Mouse (Mus musculus) neural tube, embryonic 14.5 days (tissue): ENCODE results near the gene Kcnh1. TPM values are rescaled to one million over a fixed set of nuclear protein-coding genes. Genes with fewer than 3 reads are reported as not detected.

Experiments
- ATAC-seq: fragments of 200-750 bp; cut with Nextera tagmentation; 2 replicates; pipeline ENCODE4 v1.8.0; 2017; ENCODE audit warnings: low read depth, mild to moderate bottlenecking, moderate TSS enrichment, moderate library complexity
- H3K27ac ChIP-seq: fragments of 300-500 bp; sonication (generic); 2 replicates; pipeline ENCODE4 v1.5.1; 2014; ENCODE audit warnings: low read depth, mild to moderate bottlenecking, control low read depth, low read length, moderate library complexity, mixed read lengths
- H3K27me3 ChIP-seq: fragments of 300-500 bp; sonication (generic); 2 replicates; pipeline ENCODE4 v1.6.1; 2014; ENCODE audit warnings: low read length; ENCODE audit not compliant: control insufficient read depth, insufficient read depth
- H3K36me3 ChIP-seq: fragments of 300-500 bp; sonication (generic); 2 replicates; pipeline ENCODE4 v1.6.1; 2014; ENCODE audit warnings: low read length, mixed read lengths; ENCODE audit not compliant: control insufficient read depth, insufficient read depth
- H3K4me1 ChIP-seq: fragments of 300-500 bp; sonication (generic); 2 replicates; pipeline ENCODE4 v1.6.1; 2014; ENCODE audit warnings: low read length; ENCODE audit not compliant: control insufficient read depth, insufficient read depth
- H3K4me2 ChIP-seq: fragments of 300-500 bp; sonication (generic); 2 replicates; pipeline ENCODE4 v1.6.1; 2014; ENCODE audit warnings: mild to moderate bottlenecking, low read depth, low read length, control low read depth
- H3K4me3 ChIP-seq: fragments of 300-500 bp; sonication (generic); 2 replicates; pipeline ENCODE4 v1.5.1; 2014; ENCODE audit warnings: low read depth, low read length, control low read depth, mixed read lengths
- H3K9ac ChIP-seq: fragments of 300-500 bp; sonication (generic); replicated peaks from 2 replicates; pipeline ENCODE4 v1.6.1; 2014; ENCODE audit warnings: low read depth, mild to moderate bottlenecking, control low read depth, low read length, mixed read lengths
- H3K9me3 ChIP-seq: fragments of 300-500 bp; sonication (generic); 2 replicates; pipeline ENCODE4 v1.6.1; 2016; ENCODE audit warnings: low read length; ENCODE audit not compliant: control insufficient read depth
- WGBS: fragments of 180-500 bp; shearing (Covaris S2); extraction: QIAGEN DNeasy Blood & Tissue Kit; methylation state at CpG from one replicate; pipeline ENCODE4 v1.1.7; 2014; 5-methylcytosine and 5-hydroxymethylcytosine counted together
- polyA plus RNA-seq: library from polyadenylated mRNA; unstranded; fragments of >200 nt; fragmentation: Nextera tagmentation; extraction: Ambion mirVana; gene quantifications from 2 replicates; pipeline ENCODE4 v1.2.1, GENCODE M21; 2014

The Kcnh1 gene
- polyA plus RNA-seq, 1 experiment from 2014 or later = 3.1 TPM

DNA sequence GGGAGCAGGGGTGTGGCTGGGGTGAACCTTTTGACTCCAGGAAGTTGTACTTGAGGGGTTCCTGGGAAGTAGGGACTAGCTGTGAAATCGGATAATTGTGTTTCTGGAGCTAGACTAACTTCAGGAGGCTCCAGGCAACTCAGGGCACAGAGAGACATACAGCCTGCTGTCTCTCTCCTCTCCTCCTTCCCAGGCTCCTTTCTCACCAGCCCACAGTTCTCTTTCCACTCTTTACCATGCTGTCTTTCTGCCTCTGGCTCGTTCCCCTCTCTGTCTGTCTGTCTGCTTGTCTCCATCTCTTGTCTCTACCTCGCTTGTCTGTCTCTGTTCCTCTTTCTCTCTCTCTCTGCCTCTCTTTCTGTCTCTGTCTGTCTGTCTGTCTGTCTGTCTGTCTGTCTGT, 94.4 kb downstream of the Kcnh1 start:
- Histone ChIP-seq H3K27ac (no peak overlapping the region), H3K4me1 (no peaks in the 10 kb centered on the region), H3K4me2 (no peak overlapping the region), H3K27me3 (no peaks in the 10 kb centered on the region), H3K36me3 (no peaks in the 10 kb centered on the region), H3K9me3 (no peaks in the 10 kb centered on the region), H3K4me3 (no peak overlapping the region), H3K9ac (no peak overlapping the region)
- ATAC-seq = no peak
- WGBS = 78% methylated on average over 3 of the region's 3 CpGs

DNA sequence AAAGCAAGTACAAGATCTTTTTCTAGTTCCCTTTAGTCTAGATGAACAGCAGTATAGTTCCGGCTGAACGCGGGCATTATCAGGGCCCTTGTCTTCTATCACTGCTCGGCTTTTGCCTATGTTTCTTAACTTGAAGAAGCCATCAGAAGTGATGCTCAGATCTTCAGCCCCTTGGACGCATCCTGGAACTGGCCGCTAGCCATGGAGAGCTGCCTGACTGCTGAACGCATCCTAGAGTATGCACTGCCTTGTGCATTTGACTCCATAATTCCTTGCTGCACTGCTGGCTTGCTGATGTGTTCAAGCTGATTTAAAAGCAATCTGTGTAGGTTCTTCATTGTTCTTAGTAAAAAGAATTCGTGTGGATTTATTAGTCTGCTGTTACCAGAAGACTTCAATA, 97.9 kb downstream of the Kcnh1 start:
- Histone ChIP-seq H3K27me3 (no peaks in the 10 kb centered on the region), H3K4me1 (no peaks in the 10 kb centered on the region), H3K36me3 (no peaks in the 10 kb centered on the region), H3K4me3 (no peak overlapping the region), H3K9ac (no peak overlapping the region), H3K27ac (no peak overlapping the region), H3K4me2 (no peak overlapping the region), H3K9me3 (no peaks in the 10 kb centered on the region)
- ATAC-seq = no peak
- 84% methylated on average over 8 of the region's 8 CpGs for WGBS

DNA sequence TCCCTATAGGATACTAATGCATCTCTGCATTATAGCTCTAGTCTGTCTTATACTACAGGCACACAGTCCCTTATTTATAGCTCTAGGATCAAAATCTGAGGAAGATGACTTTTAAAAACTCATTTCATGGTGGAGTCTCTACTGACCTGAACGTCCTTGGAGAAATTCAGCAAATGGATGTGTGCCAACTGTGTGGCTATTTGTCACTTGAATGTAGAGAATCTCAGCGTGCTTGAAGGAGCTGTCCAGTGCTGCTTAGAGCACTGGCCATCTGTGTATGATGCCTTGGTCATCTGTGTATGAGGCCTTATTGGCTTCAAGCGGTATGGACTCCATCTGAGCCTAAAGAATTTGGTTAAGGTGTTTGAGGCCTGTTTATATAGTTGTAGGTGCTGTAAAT, 100.7 kb downstream of the Kcnh1 start:
- no peaks in the 10 kb centered on the region for H3K4me1 ChIP-seq
- no peaks in the 10 kb centered on the region for H3K9me3 ChIP-seq
- H3K27ac ChIP-seq = peak overlapping the region; percentile 34; the same call in 1 of the 2 replicates
- no peak for ATAC-seq
- no peak overlapping the region for H3K9ac ChIP-seq
- no peaks in the 10 kb centered on the region for H3K27me3 ChIP-seq
- 67% methylated on average over 3 of the region's 3 CpGs for WGBS
- H3K36me3 ChIP-seq = no peaks in the 10 kb centered on the region
- H3K4me3 ChIP-seq = no peak overlapping the region
- no peak overlapping the region for H3K4me2 ChIP-seq

DNA sequence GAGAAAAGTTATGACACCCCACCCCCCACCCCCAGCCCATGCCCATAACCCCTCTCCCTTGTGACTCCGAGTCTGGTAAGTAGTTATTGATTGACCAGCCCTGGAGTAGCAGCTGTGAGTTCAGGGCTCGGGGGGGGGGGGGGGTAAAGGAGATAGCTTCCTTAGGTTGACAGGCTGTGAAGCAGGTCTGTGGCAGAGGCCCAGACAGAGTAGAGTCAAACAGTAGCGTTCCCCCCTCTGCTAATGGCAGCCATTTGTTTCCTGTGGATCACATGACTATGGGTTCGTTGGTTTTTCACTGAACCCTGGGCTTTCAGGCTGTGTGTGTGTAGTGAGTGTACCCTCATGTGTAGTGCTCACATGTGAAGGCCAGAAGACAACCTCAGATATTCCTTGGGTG, 102.8 kb downstream of the Kcnh1 start:
- Histone ChIP-seq H3K9me3 (no peaks in the 10 kb centered on the region), H3K4me1 (no peaks in the 10 kb centered on the region), H3K27me3 (no peaks in the 10 kb centered on the region), H3K9ac (no peak overlapping the region), H3K36me3 (no peaks in the 10 kb centered on the region), H3K4me2 (no peak overlapping the region), H3K27ac (no peak overlapping the region), H3K4me3 (no peak overlapping the region)
- WGBS = 49% methylated on average over 4 of the region's 4 CpGs
- no peak for ATAC-seq

DNA sequence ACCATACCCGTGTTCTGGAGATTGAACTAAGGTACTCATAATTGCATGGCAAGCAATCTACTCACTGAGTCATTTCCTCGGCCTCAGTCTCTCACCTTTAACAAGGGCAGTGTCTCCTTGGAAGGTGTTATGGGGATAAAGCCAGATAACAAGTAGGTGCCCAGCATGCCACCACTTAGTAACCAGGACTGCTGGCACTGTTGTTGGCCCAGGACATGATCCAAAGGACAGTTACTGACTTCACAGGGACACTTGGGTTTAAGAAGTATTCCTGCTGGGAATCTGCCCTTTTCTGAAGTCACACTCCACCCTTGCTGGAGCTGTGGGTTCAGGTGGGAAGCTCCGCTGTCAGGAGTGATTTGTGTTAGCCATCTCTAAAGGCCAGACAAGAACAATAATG, 103.3 kb downstream of the Kcnh1 start:
- ATAC-seq = no peak
- Histone ChIP-seq H3K27me3 (no peaks in the 10 kb centered on the region), H3K4me2 (no peak overlapping the region)

DNA sequence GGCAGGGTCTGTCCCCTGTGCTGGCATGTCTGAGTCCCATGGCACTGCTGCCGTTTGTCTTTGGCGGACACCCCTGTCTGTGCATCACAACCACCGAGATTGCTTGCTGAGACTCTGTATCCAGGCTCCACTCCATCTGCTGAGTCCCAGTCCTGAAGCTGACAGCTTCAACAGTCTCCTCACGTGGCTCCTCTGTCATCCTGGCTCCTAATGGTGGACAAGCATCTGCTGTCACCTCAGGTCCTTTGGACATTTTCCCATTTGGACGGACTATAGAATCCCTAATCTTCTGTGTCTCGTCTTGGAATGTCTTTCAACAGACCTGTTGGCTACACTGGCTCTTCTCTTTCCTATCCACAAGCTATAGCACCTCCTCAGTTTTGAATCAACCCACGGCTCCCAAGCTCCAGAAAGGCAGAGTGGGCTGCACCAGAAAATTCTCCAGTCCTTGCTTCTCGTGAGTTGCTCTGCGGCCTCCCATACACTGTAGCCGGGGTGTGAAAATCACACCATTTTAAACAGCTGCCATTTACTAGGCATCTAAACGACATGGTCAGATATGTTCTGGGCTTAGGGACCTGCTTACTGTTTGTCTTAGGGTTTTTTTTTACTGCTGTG, 104.8 kb downstream of the Kcnh1 start:
- 80% methylated on average over 11 of the region's 11 CpGs for WGBS
- no peak for ATAC-seq

More for the DNA sequence above, 103.3 kb downstream of the Kcnh1 start:
- Histone ChIP-seq H3K4me3 (no peak overlapping the region), H3K36me3 (no peaks in the 10 kb centered on the region), H3K27ac (no peak overlapping the region), H3K9ac (no peak overlapping the region), H3K9me3 (no peaks in the 10 kb centered on the region), H3K4me1 (no peaks in the 10 kb centered on the region)
- WGBS = 93% methylated on average over 3 of the region's 3 CpGs

DNA sequence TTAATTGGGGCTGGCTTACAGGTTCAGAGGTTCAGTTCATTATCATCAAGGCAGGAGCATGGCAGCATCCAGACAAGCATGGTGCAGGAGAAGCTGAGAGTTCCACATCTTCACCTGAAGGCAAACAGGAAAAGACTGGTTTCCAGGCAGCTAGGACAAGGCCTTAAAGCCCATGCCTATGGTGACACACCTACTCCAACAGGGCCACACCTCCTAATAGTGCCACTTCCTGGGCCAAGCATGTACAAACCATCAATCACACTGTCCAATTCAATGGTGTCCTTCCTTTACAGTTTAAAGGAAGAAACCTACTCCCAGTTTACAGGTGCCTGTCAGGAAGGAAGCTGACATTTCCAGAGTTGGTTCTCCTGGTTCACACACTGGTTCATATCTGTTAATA, 105.3 kb downstream of the Kcnh1 start:
- Histone ChIP-seq H3K4me2 (no peak overlapping the region), H3K36me3 (no peaks in the 10 kb centered on the region), H3K4me1 (no peaks in the 10 kb centered on the region), H3K4me3 (no peak overlapping the region), H3K27ac (no peak overlapping the region), H3K9me3 (no peaks in the 10 kb centered on the region), H3K9ac (no peak overlapping the region), H3K27me3 (no peaks in the 10 kb centered on the region)
- no peak for ATAC-seq

More for the DNA sequence above, 104.8 kb downstream of the Kcnh1 start:
- no peaks in the 10 kb centered on the region for H3K36me3 ChIP-seq
- H3K4me1 ChIP-seq = no peaks in the 10 kb centered on the region
- no peaks in the 10 kb centered on the region for H3K9me3 ChIP-seq
- H3K27ac ChIP-seq = no peak overlapping the region
- H3K27me3 ChIP-seq = no peaks in the 10 kb centered on the region
- no peak overlapping the region for H3K4me2 ChIP-seq
- no peak overlapping the region for H3K9ac ChIP-seq
- H3K4me3 ChIP-seq = no peak overlapping the region

DNA sequence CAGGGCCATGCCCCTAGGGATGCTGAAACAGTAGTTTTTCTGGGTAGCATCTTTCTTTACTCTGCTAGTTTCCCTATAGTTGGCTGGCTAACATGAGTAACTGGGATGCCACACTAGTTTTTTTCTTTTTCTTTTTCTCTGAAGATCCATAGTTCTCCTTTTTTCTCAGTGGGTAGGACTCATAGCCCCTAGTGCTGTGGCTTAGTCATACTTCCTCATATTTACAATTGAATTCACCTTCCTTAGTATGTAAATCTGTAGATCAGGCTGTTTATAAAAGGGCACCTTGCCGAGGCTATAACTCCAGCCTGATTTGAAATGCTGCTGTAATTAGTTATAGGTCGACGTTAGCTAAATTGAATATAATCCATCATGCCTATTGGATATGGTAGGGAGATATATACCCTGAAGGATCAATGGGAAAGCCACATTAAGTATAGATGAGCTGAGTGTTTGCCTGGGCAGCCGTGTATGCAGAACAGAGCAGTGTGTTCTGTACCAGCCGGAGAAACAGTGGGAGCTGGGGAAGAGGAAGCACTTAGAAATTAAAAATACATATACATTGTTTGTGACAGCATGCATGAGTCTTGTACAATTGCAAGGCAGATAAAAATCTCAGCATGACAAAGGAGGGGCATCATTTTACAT, 107.0 kb downstream of the Kcnh1 start:
- Histone ChIP-seq H3K4me2 (no peak overlapping the region), H3K4me1 (no peaks in the 10 kb centered on the region), H3K27me3 (no peaks in the 10 kb centered on the region), H3K9ac (no peak overlapping the region), H3K4me3 (no peak overlapping the region), H3K27ac (no peak overlapping the region), H3K36me3 (no peaks in the 10 kb centered on the region), H3K9me3 (no peaks in the 10 kb centered on the region)
- ATAC-seq = no peak
- WGBS = 42% methylated on average over 5 of the region's 5 CpGs

DNA sequence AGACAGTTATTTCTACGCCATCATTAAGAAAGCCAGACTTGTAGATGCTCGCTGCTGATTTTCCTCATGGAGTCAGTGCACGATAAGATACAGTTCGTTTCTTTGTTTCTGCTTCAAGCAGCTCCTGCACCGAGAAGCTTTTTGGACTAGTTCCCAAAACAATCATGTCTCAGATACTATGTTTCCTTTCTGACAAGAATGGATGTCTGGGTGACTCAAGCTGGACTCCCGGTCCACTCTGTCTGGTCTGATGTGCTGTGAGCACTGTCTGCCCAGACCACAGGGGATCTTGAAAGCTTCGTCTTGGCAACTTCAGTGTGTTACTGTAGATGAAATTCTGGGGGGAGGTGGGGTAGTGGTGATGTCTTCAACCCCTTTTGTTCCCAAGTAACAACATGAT, 109.8 kb downstream of the Kcnh1 start:
- WGBS = 78% methylated on average over 7 of the region's 7 CpGs
- ATAC-seq = no peak

More for the DNA sequence above, 109.8 kb downstream of the Kcnh1 start:
- H3K27me3 ChIP-seq = no peaks in the 10 kb centered on the region
- H3K9ac ChIP-seq = no peak overlapping the region
- H3K4me1 ChIP-seq = no peaks in the 10 kb centered on the region
- no peaks in the 10 kb centered on the region for H3K9me3 ChIP-seq
- H3K36me3 ChIP-seq = no peaks in the 10 kb centered on the region
- no peak overlapping the region for H3K27ac ChIP-seq
- H3K4me2 ChIP-seq = no peak overlapping the region
- H3K4me3 ChIP-seq = no peak overlapping the region
